Mouse (Mus musculus): ENCODE measurements around the gene Spag4.
A peak's percentile ranks its signal among the peaks of the same experiment; 100 is the strongest.
"Not testable (repeated sequence)": the region's sequence is repeated elsewhere in the genome, so short reads cannot be mapped to it uniquely, and the experiment has no call there.

The Spag4 gene

DNA sequence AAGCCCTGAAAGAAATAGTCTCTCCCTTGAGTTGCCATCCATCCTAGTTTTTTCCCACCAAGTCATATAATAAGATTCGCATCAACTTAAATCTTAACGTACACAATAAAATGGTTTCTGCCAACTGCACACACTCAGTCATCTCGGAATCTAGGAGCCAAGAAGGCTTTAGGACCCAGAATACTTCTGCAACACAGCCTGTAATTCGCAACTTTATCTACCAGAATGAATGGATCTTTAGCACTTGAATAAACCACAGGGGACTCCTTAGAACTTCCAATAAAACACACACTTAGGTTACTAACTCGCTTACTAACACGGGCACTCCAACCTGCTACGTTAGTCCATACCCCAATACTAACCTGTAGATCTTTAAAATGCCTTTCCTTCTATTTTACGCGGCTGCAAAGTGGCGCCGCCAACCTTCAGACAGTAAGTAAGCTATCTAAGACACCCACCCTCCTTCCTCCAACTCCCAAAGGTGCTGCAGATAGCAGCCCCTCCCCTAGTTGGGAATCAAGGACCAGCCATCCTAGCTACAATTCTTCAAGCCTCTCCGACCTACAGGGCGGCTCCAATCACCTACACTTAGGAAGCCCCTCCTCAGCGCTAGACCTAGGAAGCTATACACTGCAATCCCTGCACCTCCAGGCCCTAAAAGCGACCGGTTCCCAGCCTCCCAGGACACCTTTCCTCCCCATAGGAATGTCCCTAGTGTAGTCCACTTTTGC lies 45.8 kb downstream of the Spag4 start:
- no peak for DNase-seq (ENCODE audit: low spot score)

DNA sequence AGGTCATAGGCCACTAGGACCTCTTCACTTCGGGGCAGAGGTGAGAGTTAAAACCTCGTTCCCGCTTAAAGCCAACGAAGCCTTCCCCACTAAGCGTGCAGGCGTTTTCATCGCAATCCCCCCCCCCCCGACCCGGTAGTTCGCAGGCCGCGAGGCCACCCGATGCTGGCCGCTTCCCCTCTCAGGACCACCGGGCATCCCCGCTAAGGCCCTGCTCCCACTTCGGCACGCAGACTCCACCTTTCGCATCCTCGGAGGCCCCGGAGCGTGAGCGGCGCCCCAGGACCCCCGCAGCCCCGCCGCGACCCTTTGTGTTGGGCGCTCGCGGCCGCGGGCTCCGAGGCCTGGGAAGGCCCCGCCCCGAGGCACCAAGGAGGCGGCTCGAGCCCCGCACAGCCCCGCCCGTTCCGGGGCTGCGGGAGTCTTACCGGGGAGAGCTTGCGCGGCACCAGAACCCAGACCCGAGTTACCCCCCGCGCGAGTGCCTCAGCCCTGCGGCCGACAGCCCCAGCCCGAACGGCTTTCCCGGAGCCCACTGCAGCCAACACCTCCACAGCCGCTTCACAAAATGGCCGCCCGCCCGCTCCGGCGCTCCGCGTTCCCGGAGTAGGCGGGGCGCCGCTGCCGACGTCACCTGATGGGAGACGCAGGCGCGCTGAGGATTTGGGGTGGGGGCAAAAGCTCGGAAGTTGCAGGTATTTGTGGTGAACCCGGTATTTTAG lies 46.5 kb downstream of the Spag4 start, which contains the start of the genes Cpne1 and Rbm12:
TSS of gene Cpne1 (minus strand) at position 608 of the 722 bp plus-strand sequence.
TSS of gene Rbm12 (minus strand) at position 621 of the 722 bp plus-strand sequence.
- DNase-seq (ENCODE audit: low spot score): peak; percentile 90

GRCm38 (mm10) chr2:156112080-156112423 lies 47.1 kb downstream of the Spag4 start:
- not testable (repeated sequence) for DNase-seq (ENCODE audit: low spot score)

GRCm38 (mm10) chr2:156119566-156119965 lies 54.6 kb downstream of the Spag4 start:
- DNase-seq (ENCODE audit: low spot score): no peak
